Mouse (Mus musculus): ENCODE results near the gene Gm9970.
A peak's percentile ranks its signal among the peaks of the same experiment; 100 is the strongest.

Gm9970 gene

GRCm38 (mm10) chr5:31195671-31196070 is 45.4 kb downstream of the Gm9970 start:
- no peak for DNase-seq (ENCODE audit: low spot score)

GRCm38 (mm10) chr5:31194486-31195485 is 46.2 kb downstream of the Gm9970 start:
- no peak for DNase-seq (ENCODE audit: low spot score)

GRCm38 (mm10) chr5:31193631-31194281 is 47.3 kb downstream of the Gm9970 start:
- DNase-seq (ENCODE audit: low spot score): no peak

GRCm38 (mm10) chr5:31192939-31193630 is 47.9 kb downstream of the Gm9970 start, which contains the start of the genes Snx17 and Eif2b4:
TSS of gene Snx17 (plus strand) at chr5:31193227.
TSS of gene Eif2b4 (minus strand) at chr5:31193430.
- peak; percentile 98 for DNase-seq (ENCODE audit: low spot score)

GRCm38 (mm10) chr5:31192045-31192938 is 48.7 kb downstream of the Gm9970 start:
- DNase-seq (ENCODE audit: low spot score): no peak
